Mouse (Mus musculus) thymus, adult 2 months (tissue): ENCODE measurements around the gene Sumf1. TPM values are rescaled to one million over a fixed set of nuclear protein-coding genes. Genes with fewer than 3 reads are reported as not detected.

Experiments used
- DNase-seq: peaks from one replicate; pipeline ENCODE4 v3.0.0; 2021
- H3K27ac ChIP-seq: fragments of 200-500 bp; 2 replicates; pipeline ENCODE4 v1.5.1; 2012; ENCODE audit warnings: low read length, control low read depth; ENCODE audit not compliant: control insufficient read depth, insufficient read depth
- H3K27me3 ChIP-seq: fragments of 200-500 bp; 2 replicates; pipeline ENCODE4 v1.6.1; 2012; ENCODE audit warnings: mild to moderate bottlenecking, low read length, moderate library complexity, mixed read lengths; ENCODE audit not compliant: control insufficient read depth, insufficient read depth
- H3K36me3 ChIP-seq: fragments of 200-500 bp; 2 replicates; pipeline ENCODE4 v1.6.1; 2012; ENCODE audit warnings: mild to moderate bottlenecking, low read length, moderate library complexity; ENCODE audit not compliant: control insufficient read depth, insufficient read depth
- H3K4me1 ChIP-seq: fragments of 200-500 bp; replicated peaks from 2 replicates; pipeline ENCODE4 v1.6.1; 2012; ENCODE audit warnings: low read length; ENCODE audit not compliant: control insufficient read depth, insufficient read depth
- H3K4me3 ChIP-seq: fragments of 200-500 bp; 2 replicates; pipeline ENCODE4 v1.5.1; 2012; ENCODE audit warnings: mild to moderate bottlenecking, low read length, control low read depth, moderate library complexity; ENCODE audit not compliant: control insufficient read depth, insufficient read depth
- CTCF ChIP-seq: fragments of 200-500 bp; IDR thresholded peaks from 2 replicates; pipeline ENCODE4 v1.5.1; 2012; ENCODE audit warnings: mild to moderate bottlenecking, control low read depth, low read length, moderate library complexity, borderline replicate concordance; ENCODE audit not compliant: control insufficient read depth, poor library complexity, insufficient read depth; ENCODE audit errors: extremely low read depth
- POLR2A ChIP-seq: fragments of 200-500 bp; IDR thresholded peaks from 2 replicates; pipeline ENCODE4 v1.6.1; 2012; ENCODE audit warnings: mild to moderate bottlenecking, low read length, control low read depth, moderate library complexity; ENCODE audit not compliant: control insufficient read depth, poor library complexity, insufficient read depth; ENCODE audit errors: extremely low read depth
- WGBS: fragments of 180-500 bp; shearing (Covaris S2); methylation state at CpG from one replicate; pipeline ENCODE4 v1.1.7; 2018; 5-methylcytosine and 5-hydroxymethylcytosine counted together
- polyA plus RNA-seq: library from polyadenylated mRNA; depleted of rRNA; stranded (reverse); fragments of >200 nt; gene quantifications from 2 replicates; pipeline ENCODE4 v1.2.3, GENCODE M21; 2012; rRNA removed

The Sumf1 gene
- 17.8 and 19.9 TPM in 2 replicates for polyA plus RNA-seq

DNA sequence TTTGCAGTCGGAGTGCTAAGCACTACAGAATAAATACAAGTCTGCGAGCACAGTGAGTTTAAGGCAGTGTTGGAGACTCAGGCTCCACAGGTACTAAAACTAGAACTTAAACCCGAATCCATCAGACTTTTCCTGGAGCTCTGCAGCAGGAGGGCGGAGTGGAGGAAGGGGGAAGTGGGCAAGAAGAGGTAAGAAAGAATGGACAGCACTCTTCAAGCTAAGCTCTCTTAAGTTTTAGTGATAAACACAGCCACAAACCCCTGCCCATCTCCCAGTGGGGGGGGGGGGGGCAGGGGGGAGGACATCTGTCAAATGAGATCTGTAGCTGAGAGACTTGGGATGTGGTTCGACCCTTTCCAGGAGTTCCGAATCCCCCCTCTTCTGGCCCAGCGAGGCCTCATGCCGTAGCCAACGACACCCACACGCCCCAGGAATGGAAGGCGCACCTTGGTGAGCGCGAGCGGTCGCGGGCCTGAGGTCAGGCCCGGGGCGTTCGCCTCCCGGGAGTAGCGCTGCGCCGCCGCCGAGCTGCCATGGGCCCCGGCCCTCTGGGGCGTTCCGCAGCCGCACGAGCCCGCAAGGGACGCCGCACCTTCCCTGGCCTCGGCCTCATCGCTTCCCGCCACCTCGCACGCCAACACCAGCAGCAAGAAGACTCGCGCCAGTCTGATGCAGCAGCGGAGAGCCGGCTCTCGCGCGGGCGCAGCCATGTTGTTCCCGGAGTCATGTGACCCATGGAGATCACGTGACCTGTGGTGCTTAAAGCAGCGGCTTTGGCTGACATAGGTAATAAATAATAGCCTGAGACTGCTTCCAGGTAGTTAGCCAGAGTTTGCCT, at the start of gene Sumf1:
Gene Sumf1, minus strand, starts transcription at position 736 of the 838 bp plus-strand sequence.
- WGBS, result 6% methylated on average over 49 of the region's 49 CpGs
- Histone ChIP-seq H3K4me3 (peak within 1 kb of the TSS; percentile 99), H3K4me1 (peaks cover 5% of the 10 kb centered on the region), H3K27ac (no peak within 1 kb of the TSS), H3K27me3 (no peaks in the 10 kb centered on the region), H3K36me3 (no peaks in the 10 kb centered on the region)
- peak; percentile 92 for DNase-seq
- TF ChIP-seq CTCF (0 out of 2 replicates have a peak, but pooled peaks have one; percentile 19), POLR2A (no peak)

DNA sequence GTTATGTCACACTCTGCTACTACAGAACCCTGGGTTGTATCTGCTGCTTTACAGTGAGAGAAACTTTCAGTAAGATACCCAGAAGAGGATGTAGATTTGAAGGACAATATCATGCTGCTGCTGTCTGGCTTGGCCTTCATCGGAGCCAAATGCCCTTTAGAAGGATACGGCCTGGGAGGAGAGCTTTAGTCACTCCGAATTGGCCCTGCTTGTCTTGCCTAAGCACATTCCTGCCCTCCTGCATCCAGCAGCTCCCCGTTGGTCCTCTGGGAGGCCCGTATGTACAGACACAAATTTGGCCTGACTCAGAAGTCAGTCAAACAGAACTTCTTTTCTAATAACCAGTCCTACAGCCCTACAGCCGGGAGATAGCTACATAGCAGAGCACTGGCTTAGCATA, 49.2 kb upstream of the Sumf1 start:
- WGBS, result 93% methylated on average over 6 of the region's 6 CpGs
- no peak for DNase-seq
- no peak for TF ChIP-seq CTCF
- no peak for TF ChIP-seq POLR2A
- H3K27ac ChIP-seq, result no peak overlapping the region
- H3K4me1 ChIP-seq, result peaks cover 6% of the 10 kb centered on the region; the same call in 1 of the 2 replicates
- H3K4me3 ChIP-seq, result no peak overlapping the region
- H3K27me3 ChIP-seq, result no peaks in the 10 kb centered on the region
- peaks cover 12% of the 10 kb centered on the region for H3K36me3 ChIP-seq

DNA sequence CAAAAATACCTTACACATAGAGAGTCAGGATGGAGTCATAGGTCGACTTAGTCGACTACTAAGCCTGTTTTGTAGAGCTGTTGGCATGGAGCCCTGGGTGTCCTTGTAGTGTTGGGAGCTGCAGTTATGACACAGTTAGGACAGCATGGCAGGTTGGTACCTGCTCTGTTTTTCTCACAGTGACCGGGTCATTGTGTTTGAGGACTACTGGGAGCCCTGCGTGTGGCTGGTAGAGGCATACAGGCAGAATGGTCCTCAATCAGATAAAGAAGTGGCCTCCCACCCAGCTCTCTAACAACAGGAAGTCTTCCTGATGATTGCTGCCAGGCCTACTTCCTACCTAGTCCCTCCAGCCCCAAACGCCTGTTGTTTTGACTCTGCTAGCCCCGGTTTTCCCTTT, 47.7 kb upstream of the Sumf1 start:
- Histone ChIP-seq H3K4me3 (no peak overlapping the region), H3K27me3 (no peaks in the 10 kb centered on the region), H3K36me3 (peaks cover 7% of the 10 kb centered on the region; the same call in 1 of the 2 replicates), H3K4me1 (peaks cover 9% of the 10 kb centered on the region; the same call in 1 of the 2 replicates), H3K27ac (no peak overlapping the region)
- TF ChIP-seq POLR2A (no peak), CTCF (no peak)
- 49% methylated on average over 6 of the region's 6 CpGs for WGBS
- no peak for DNase-seq

DNA sequence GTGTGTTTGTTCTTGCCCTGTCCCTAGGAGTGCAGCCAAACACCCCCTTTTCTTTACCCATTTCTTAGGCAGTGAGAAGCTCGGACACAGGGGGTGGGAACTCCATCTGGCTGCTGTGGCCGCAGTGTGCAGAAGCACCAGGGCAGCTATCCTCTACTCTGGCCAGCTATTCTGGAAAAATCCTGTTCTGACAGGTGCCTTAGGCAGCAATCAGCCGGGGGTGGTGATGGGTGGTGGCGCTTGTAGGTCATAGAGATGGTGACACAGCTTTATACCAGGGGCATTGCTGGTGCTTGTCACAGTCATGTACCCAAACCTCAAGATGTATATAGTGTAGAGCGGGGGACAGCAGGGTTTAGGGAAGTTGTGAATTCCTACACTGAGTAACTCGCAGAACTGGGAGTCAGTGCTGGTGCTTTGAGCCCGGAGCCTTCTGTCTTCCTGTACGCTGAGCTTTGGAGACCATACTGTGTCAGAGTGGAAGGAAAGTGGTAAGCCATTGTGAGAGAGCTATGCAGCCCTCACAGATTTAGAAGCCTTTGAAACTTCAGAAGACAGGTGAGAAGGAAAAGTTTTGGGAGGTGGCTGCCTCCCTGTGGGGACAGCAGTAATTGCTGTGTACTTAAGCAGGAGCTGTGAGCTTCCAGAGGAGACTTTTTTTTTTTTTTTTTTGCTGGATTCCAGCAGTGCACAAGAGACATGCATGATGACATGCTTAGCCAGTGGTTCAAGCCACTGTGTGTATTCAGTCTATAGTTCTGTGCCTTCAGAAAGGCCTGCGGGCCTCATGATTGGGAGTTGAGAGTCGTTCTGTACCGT, 46.7 kb upstream of the Sumf1 start:
- Histone ChIP-seq H3K36me3 (no peaks in the 10 kb centered on the region; the same call in 1 of the 2 replicates), H3K4me1 (peaks cover 9% of the 10 kb centered on the region; the same call in 1 of the 2 replicates), H3K4me3 (no peak overlapping the region), H3K27ac (no peak overlapping the region), H3K27me3 (no peaks in the 10 kb centered on the region)
- TF ChIP-seq CTCF, result no peak
- no peak for TF ChIP-seq POLR2A
- DNase-seq, result no peak
- 90% methylated on average over 11 of the region's 11 CpGs for WGBS

DNA sequence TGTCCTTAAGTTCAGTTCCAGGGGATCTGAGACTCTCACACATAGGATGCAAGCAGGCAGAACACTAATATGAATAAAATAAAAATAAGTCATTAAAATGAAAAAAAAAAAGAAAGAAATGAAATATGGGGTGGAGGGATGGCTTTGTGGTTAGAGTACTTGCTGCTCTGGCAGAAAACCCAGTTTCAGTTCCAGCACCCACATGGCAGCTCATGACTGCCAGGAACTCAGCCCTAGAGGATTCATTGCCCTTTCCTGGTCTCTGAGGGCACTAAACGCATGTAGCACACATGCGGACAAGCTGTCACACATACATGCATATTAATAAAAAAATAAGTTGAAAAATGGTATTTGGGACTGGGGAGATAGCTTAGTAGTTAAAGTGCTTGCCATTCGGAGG, 45.2 kb upstream of the Sumf1 start:
- WGBS, result 80% methylated on average over 3 of the region's 3 CpGs
- no peaks in the 10 kb centered on the region for H3K27me3 ChIP-seq
- peaks cover 9% of the 10 kb centered on the region; the same call in 1 of the 2 replicates for H3K4me1 ChIP-seq
- no peak for DNase-seq
- TF ChIP-seq POLR2A, result no peak
- no peak for TF ChIP-seq CTCF
- no peaks in the 10 kb centered on the region for H3K36me3 ChIP-seq
- H3K4me3 ChIP-seq, result no peak overlapping the region
- no peak overlapping the region for H3K27ac ChIP-seq

DNA sequence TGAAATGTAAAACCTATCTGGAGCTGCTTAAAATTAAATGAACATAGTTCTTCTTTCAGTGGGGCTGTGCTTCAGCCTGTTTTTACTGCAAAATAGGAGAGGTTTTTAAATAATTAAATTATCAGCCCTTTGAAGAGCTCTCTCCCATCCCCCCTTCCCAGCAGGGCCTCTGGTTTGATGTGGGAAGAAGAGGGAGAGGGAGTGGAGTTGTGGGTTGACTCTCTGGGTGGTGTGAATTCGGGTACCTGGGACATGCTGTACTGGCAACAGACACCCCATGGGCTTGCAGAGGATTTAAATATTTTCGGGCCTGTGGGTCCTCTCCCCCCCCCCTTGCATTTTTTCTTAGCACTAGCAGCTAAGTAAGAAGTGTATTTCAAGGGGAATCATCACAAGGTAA, 43.2 kb upstream of the Sumf1 start:
- 8% methylated on average over 2 of the region's 2 CpGs for WGBS
- no peak for DNase-seq
- Histone ChIP-seq H3K4me3 (no peak overlapping the region), H3K27ac (no peak overlapping the region), H3K36me3 (no peaks in the 10 kb centered on the region), H3K27me3 (no peaks in the 10 kb centered on the region), H3K4me1 (peaks cover 9% of the 10 kb centered on the region; the same call in 1 of the 2 replicates)
- TF ChIP-seq CTCF (no peak), POLR2A (no peak)
